Mouse (Mus musculus): ENCODE results near the gene Camsap2. TPM values are rescaled to one million over a fixed set of nuclear protein-coding genes. Genes with fewer than 3 reads are reported as not detected.

The Camsap2 gene
- total RNA-seq, 2 experiments from 2014 or later = 135 to 137 TPM

DNA sequence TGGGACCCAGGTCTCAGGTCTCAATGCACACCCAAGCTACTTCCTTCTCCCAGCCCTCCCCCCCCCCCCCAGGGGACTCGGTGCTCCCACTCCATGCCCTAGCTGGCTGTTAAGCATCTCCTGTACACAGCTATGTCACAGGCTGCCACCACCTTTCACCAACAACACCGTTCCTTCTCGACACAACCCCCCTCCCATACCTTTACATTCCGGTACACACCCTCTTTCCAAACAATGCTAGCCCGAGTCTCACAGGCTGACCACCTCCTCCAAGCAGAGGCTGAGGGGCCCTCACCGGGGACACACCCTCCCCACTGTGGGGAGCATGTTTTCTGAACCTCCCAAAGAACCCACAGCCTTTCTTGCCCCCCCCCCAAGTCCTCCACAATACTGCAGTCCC lies 114.3 kb downstream of the Camsap2 start:
- DNase-seq (ENCODE audit: low spot score in 2 of 2) = no peak

DNA sequence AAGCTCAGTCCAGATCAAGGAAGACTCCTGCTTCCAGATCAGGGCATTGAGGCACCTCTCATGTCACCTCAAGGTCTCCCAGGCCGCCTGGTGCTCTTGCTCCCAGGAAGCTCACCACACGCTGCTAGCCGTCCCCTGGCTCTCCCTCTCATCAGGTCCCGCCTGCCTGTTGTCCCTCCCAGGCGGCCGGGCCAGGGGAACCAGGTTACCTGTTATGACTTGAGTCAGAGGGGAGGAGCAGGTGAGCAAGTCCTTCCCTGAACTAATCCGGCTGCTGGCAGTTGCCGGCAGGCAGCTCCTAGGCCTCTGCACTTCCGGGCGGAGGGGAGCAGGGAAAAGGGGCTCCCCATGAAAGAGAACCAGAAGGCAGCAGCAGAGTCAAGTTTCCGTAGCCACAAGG lies 115.7 kb downstream of the Camsap2 start:
- intact Hi-C loops (cut with DNase I) = no loop called here
- DNase-seq (ENCODE audit: low spot score in 2 of 2) = no peak

More for the DNA sequence above, 114.3 kb downstream of the Camsap2 start:
- intact Hi-C loops (cut with DNase I) = no loop called here

DNA sequence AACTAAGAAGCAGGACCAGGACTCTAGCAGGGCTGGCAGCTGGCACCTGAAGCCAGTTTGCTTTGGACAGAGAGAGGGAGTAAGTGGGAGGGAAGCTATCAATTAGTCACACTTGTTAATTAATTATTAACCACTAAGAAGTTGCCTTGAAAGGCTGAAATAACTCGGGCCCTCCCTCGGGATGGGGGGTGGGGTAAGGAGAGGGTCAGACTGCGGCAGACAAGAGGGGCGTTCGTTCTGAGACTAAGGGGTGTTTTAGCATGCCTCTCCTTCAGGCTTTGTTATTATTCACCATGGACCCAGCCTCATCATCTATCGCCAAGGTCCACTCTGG lies 116.9 kb downstream of the Camsap2 start:
- DNase-seq (ENCODE audit: low spot score in 2 of 2) = no peak
- intact Hi-C loops (cut with DNase I) = no loop called here

DNA sequence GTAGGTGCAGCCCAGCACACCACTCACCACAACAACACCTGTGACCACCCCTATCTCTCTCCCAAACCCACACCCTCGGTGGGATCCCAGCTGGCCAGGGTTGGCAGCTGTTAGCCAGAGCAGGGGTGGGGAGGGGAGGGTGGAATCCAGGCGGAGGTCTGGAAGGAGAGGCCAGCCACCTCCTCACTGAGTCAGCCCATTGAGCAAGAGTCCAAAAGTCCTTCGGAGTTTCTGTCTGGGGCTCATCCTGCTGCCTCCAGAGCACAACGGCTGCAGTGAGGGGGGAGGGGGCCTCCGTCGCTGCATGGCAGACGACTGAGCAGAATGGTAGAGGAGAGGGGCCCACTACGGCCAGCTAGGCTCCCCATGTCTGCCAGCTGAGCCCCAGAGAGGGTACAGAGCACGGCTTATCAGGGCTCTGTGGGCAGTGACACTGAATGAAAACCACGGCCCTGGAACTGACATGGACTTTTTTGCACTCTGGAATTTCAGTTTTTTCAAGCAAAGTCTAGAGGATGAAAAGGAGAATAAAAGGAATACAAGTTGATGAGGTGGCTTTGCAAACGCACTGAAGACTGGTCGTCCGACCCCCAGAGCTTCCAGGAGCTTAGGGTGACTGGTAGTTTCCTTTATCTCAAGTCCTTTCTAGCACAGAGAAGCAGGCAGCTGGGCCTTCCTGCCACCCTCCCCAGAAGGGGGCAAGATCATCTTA lies 117.4 kb downstream of the Camsap2 start:
- intact Hi-C loops (cut with DNase I) = no loop called here

DNA sequence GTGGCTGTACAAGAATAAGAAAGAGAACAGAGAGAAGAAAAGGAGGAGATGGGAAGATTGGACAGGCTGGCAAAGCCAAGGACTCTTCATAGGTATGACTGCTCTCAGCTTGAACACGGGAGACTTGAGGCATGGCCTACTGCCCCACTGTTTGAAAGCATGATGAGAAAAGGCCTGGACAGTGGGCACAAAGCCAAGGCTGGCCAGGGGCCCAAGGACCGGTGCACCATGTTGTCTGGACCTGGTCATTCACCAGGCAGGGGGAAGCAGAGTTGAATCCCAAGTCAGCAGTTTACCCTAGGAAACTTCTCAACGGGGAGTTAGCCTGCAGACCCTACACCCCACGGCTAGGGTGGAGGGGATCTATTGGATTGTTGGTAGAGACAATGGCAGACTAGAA lies 118.0 kb downstream of the Camsap2 start:
- intact Hi-C loops (cut with DNase I) = no loop called here
- no peak for DNase-seq (ENCODE audit: low spot score in 2 of 2)

More for the DNA sequence above, 117.4 kb downstream of the Camsap2 start:
- no peak for DNase-seq (ENCODE audit: low spot score in 2 of 2)

DNA sequence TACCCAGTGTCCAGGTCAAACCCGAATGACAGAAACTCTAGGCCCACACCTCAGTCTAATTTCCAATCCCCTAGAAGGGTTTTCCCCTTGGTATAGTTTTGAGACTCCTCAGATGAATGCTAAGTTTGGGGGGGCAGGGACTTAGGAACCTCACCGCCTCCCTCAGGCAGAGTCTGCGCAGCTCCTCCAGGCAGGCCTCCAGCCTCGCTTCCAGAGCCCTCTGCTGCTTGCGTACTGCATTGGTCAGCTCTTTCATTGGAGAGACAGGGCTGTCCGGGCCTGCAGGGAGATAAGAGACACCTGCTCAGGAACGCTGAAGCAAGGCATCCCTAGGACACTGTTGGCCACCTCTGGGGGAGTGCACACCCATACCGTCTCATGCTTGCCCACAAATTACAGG lies 119.3 kb downstream of the Camsap2 start:
- intact Hi-C loops (cut with DNase I) = no loop called here
- no peak for DNase-seq (ENCODE audit: low spot score in 2 of 2)

DNA sequence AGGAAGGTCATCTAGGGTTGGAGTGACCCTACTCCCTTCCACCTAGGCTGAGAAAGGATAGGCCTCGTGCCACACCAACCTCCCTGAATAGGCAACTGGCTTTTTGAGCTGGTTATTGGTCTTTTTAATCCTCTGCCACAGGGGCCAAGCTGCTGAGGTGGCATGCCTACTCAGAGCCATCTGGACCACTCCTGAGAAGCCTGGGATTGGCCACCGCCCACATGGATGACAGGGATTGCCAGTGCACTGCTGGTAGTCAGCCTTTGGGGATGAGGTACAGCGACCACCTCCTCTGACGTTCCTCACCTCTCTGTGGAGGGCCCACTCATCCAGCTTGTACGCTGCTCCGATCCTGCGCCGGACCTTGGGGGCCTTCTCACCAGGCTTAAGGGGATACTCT lies 120.1 kb downstream of the Camsap2 start:
- intact Hi-C loops (cut with DNase I) = no loop called here
- DNase-seq (ENCODE audit: low spot score in 2 of 2) = no peak

DNA sequence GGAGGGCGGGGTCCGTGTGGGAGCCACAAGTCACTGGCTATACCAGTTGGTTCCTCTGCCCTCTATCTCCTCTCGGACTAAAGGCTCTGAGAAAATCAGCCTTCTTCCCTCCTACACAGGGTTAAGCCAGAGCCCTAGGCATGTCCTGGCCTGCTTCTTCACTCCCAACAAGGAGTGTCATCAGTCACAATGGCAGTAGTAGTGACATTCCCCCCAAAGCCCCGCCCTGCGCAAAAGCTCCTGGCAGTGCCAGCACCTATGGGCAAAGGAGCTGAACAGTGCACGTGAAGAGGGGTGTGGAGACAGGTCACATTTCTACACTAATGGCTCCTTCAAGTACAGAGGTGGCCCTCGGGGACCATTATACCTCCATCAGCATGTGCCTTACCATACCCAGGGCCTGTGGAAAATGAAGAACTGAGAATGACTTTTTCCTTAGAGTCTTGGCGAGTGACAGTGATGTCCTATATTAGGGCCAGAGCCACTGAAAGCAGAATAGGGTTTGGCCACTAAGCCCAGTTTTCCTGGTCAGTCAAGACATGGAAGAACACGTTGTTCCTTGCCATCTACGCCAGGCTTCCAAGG lies 122.1 kb downstream of the Camsap2 start:
- intact Hi-C loops (cut with DNase I) = no loop called here
- no peak for DNase-seq (ENCODE audit: low spot score in 2 of 2)

DNA sequence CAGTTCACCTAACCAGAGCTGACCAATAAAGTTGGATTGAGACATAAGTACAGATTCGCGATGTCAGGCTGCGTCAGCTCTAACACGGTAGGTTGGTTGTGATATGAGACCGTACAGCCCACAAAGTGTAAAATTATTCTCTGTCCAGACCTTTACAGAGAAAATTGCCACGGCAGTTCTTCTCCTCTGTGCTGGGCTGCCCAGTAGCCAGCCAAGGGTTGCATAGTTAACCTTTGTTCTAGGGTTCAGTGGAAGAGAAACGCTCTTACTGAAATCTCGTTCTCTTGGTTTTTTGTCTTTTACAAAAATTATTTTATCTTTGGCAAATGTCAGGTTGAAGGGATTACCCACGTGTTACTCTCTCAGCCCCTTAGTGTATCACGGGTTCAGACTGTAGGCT lies 123.5 kb downstream of the Camsap2 start:
- no peak for DNase-seq (ENCODE audit: low spot score in 2 of 2)
- intact Hi-C loops (cut with DNase I) = no loop called here

DNA sequence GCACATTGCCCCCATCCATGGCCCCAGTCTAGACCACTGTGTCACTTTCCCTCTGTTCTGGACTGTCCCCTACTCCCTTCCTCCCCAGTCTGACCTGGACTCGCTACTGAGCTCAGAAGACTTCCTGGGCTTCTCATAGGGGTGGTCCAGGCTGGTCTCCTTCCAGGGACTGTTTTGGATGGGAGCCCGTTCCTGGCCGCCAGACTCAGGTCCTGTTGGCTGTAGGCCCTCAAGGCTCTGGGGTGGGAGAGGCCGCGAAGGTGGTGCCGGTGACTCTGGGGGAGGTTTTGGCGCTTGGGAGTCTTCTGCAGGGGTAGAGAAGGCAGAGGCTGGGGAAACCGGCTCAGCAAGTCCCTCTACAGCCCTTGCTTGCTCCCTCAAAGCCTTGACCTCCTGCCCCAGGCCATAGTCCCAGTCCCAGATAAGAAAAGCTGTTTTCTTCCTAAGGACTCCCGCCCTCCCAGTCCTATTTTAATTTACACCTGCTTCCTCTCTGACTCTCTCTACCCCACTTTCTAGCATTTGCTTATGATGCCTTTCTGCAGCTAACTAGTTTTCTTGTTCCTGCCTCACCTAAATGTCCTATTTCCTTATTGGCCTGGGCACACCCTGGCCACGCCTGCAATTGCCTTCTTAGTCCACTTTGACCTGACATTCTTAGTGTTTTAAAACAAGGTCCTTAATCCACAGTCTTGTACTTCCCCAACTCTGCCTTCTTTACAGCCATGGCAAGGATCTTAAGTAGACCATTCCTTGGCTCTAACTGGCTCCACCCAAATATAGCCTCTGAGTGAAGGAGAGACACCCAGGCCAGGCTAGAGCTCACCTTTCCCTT lies 125.7 kb downstream of the Camsap2 start:
- DNase-seq (ENCODE audit: low spot score in 2 of 2) = no peak
- intact Hi-C loops (cut with DNase I) = no loop called here

Other genes starting within 250 kb of the Camsap2 start
- gene Kif21b, start 214.7 kb downstream of the Camsap2 start, total RNA-seq (2021) = 10 to 100 TPM; 68.4 to 73.0 TPM
- 1 to 10 TPM; 2.0 to 2.1 TPM for gene Mroh3, start 133.3 kb downstream of the Camsap2 start, total RNA-seq (2021)
- 1 to 10 TPM; 2.9 to 3.1 TPM for gene Inava, start 111.8 kb downstream of the Camsap2 start, total RNA-seq (2021)
- 1 to 10 TPM; 5.4 to 7.3 TPM for gene Gpr25, start 85.2 kb downstream of the Camsap2 start, total RNA-seq (2021)
- 1 to 10 TPM; 8.5 to 9.1 TPM for gene Ddx59, start 69.2 kb upstream of the Camsap2 start, total RNA-seq (2021)
- gene Kif14, start 120.2 kb upstream of the Camsap2 start, total RNA-seq (2021) = under 1 TPM; 0.09 to 0.25 TPM